Mouse (Mus musculus) heart, adult 9 months (tissue): Measurements from ENCODE around the gene Rufy3.

ENCODE experiments used
- DNase-seq, 2 experiments: peaks; one replicate each; pipeline ENCODE4 v3.0.0; 2022; ENCODE audit warnings: low spot score in 2 of 2

Gene Rufy3

DNA sequence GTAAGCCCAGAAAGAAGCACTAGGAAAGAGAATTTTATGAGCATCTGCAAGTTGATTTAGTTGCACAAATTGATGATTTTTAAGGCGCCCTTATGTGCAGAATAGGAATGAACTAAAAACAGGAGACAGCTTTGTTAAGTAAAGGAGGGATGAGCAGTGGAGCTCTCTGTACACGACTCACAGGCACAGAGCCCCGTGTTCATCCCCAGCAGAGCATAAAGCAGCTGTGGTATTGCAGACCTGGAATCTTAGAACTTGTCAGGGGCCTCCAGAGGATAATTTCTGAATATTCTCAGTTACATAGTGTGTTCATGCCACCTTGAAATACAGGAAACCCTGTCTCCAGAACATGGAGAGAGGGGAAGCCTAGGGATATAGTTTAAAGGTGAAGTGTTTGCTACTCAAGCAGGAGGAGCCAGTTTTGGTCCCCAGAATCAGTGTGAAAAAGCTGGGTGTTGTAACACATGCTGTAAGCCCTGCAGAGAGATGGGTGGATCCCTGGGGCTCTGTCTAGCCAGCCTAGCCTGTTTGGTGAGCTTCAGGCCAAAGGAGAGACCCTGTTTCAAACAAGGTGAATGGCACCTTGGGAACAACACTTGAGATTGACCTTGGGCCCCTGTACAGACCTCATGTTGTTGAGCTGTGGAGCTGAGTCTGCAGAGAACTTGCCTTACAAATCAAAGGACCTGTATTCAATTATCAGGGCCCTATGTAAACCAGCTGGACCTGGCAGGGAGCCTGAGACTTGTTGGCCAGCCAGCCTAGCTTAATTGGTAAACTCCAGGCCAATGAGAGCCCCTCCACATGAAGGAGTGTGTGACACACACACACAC, 10.9 kb downstream of the Rufy3 start:
- DNase-seq = no peak

DNA sequence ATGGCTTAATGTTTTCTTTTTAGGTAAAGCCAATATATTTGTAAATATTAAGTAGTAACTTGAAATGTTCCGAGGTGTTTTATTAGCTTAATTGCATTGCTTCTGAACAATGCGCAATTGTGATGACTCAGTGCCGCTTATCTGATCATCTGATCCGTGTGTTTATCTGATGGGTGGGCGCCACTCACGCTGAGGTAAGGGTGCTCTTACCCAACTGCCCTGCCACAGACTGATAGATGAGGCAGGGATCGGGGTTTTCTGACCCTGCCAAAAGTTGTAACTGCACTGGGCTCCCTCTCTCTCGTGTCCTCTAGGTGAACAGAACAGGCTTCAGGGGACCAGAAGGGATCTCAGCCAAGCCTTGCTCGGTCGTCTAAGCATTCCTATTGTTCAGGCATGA, 15.8 kb downstream of the Rufy3 start:
- DNase-seq = no peak

DNA sequence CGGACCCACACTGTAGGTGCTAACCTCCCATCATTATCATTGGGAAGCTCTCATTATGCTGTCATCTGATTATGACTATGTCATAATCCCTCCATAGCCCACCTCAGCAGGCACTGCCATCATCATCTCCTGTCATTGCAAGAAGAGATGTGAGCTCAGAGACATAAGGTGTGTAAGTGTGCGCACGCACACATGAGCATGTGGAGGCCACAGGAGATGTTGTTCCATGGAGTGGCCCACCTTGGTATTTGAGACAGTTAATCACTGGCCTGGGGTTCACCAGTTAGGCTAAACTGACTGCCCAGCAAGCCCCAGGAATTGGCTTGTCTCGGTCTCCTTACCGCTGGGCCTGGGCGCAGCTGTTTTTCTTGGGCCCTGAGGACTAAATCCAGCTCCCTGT, 16.5 kb downstream of the Rufy3 start:
- no peak for DNase-seq

GRCm38 (mm10) chr5:88583271-88584031, 18.6 kb downstream of the Rufy3 start:
- DNase-seq = peak; percentile 42 to 57

- no peak for DNase-seq
Measured at GRCm38 (mm10) chr5:88584061-88584460, 19.2 kb downstream of the Rufy3 start.

DNA sequence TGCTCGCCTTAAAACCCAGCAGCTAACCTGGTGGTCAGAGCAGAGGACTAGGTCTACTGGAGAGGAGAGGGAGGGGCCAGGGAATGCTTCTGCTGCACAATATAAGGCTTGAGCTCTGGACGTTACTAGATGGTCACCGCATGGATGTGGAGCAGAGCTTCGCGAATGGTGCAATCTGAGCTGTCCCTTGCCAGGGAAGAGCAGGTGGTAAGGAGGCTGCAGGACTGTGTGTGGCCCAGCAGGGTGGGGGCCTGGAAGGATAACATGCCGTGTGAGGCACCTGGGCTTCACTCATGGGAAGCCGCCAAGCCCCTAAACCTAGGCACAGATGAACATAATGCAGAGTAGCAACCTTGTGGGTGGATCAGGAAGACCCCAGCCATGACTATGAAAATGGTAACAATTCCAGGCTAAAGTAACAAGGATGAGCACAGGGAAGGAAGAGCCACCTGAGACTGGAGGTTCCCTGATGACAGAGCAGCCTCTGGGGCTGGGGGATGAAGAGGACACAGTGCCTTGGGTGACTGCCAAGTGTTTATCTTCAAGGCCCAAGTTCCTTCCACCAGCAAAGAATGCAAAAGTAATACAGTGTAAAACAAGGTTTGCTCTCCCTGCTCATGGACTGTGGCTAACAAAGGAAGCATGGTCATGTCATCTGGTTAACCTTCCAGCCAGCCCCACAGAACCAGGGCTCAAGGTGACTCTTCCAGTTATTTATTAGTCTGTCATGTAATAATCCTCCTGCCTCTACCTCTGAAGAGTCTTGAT, 21.8 kb downstream of the Rufy3 start:
- DNase-seq = no peak

- DNase-seq = peak in 1 of 2 experiments; percentile 24
Measured at GRCm38 (mm10) chr5:88587211-88587934, 22.5 kb downstream of the Rufy3 start.

GRCm38 (mm10) chr5:88588481-88588880, 23.6 kb downstream of the Rufy3 start:
- no peak for DNase-seq

DNA sequence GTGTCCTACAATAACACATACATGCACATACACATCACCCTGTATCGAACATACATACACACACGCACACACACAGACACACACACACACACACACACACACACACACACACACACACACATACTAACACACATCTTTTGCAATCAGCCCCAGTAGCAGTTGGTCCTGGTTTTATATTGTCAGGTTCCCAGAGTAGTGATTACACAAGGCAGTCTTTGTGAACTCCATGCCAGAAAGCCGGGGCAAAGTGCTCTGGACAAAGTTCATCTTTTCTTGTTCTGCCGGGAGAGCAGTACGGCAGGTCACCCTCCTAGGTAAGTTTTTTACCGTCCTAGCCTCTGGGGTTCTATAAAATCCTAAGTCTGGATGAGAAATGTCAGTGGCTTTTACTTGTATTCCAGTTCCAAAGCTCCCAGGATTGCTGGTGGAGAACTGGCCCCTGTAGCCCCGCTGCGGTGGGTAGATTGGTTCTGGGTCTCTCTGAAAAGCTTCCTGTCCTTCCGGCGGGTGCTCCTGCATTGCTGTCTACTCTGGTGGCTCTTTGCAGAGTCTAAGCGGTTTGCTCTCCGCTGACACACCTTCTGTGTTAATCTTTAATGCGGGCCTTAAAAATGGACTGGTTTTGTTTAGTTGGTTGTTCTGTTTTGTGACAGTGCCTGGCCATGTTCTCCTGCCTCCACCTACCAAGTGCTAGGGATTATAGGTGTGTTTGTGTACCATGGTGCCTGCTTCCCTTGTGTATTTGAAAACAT, 28.8 kb downstream of the Rufy3 start:
- DNase-seq = no peak

- no peak for DNase-seq
Measured at GRCm38 (mm10) chr5:88594173-88594569, 29.3 kb downstream of the Rufy3 start.

- DNase-seq = peak in 1 of 2 experiments; percentile 27
Measured at GRCm38 (mm10) chr5:88595537-88596455, 31.0 kb downstream of the Rufy3 start.

DNA sequence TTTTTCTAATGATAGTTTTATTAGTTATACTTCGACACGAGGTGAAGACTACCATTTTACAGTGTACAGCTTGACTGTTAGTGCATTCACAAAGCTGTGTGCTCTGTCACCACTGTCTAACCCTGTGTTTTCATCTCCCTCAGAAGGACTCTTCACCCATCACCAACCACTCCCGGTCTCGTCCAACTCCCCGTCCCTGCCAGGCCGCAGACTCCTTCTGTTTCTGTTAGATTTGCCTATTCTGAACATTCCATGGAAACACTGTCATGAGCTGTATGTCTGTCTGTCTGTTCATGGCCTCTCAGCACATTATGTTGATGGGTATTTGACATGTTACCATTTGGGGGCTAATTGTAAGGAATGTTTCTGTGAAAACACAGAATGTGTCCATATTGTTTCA, 34.1 kb downstream of the Rufy3 start:
- DNase-seq = no peak

GRCm38 (mm10) chr5:88602030-88602429, 37.2 kb downstream of the Rufy3 start:
- no peak for DNase-seq

GRCm38 (mm10) chr5:88602713-88603112, 37.9 kb downstream of the Rufy3 start:
- no peak for DNase-seq

- no peak for DNase-seq
Measured at GRCm38 (mm10) chr5:88604046-88604445, 39.2 kb downstream of the Rufy3 start.

DNA sequence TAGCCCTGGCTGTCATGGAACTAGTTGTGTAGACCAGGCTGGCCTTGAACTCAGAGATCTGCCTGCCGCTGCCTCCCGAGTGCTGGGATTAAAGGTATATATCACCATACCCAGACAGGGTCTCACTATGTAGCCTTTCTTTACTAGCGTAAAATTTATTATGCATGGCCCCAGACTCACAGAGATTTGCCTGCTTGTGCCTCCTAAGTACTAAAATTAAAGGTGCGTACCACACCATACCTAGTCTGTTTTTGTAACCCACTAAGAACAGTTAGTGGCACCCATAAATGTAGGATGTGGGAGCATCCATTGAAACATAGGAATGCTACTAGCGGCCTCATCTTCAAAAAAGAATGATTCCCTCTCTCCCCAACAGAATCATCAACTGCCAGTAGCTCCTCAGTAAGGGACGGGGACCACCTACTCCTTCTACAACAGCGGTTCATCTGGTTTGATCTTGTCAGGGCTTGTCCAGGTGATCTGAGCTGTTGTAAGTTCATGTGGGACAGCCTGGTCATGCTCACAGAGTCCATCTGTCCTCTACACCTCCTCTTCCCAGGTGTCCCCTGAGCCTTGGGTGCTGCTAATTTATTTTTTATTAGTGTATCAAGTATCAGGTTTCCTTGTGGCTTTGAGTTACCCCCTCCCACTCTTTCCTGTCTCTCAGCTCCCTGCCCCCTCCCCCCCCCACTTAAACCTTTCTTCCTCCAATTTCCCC, 40.0 kb downstream of the Rufy3 start:
- DNase-seq = no peak

GRCm38 (mm10) chr5:88614129-88614528, 49.3 kb downstream of the Rufy3 start:
- DNase-seq = no peak

DNA sequence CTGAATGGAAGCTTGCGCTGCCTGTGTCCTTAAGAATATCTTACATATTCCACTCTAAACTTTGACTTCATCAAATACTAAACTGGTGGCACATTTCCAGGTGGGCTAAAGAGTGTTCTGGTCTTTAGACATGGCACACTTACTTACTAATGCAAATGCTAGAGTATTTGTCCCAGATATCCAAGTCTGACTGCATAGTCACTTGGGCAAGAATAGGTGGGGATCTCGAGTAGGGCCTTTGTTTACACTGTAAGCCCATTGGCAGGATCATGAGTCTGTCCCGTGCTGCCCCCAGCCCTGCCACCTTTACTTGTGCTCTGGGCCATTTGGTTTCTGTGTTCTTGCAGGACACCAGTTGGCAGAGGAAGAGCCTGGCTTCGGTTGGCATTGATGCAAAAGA, 52.1 kb downstream of the Rufy3 start:
- no peak for DNase-seq

- DNase-seq = no peak
Measured at GRCm38 (mm10) chr5:88627545-88627944, 62.7 kb downstream of the Rufy3 start.
